Mouse (Mus musculus): ENCODE measurements around the gene Dusp16.

DNA sequence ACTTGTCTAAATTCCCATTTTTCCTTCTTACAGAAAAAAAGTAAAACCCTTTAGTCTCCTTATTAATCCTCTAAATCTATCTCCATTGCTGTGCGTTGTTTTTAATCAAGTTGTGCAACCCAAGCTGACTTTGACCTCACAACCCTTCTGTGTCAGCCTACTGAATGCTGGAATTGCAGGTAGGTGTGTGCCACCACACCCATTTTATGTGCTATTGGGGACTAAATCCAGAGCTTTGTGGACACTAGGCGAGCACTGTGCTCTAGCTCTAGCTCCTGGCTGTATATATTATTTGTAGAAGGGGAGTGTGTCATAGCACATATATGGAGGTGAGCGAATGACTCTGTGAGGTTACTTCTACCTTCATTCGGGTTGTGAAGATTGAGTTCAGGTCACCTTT lies 41.3 kb downstream of the Dusp16 start:
- TF ChIP-seq CTCF (IDR thresholded peaks at IDR 0.05; ENCODE audit: borderline replicate concordance, extremely low read depth, insufficient read depth, insufficient read length), result no peak
- TF ChIP-seq POLR2A (IDR thresholded peaks at IDR 0.05; ENCODE audit: borderline replicate concordance, extremely low read depth, insufficient read depth, insufficient read length, poor library complexity, severe bottlenecking), result no peak
